Mouse (Mus musculus) cerebellum, adult 18-20 months (tissue): Measurements from ENCODE around the gene Fam169b.
"Not testable (repeated sequence)": the region's sequence is repeated elsewhere in the genome, so short reads cannot be mapped to it uniquely, and the experiment has no call there.

ENCODE experiments used
- DNase-seq, 2 experiments: peaks; one replicate each; pipeline ENCODE4 v3.0.0; 2021

Gene Fam169b

DNA sequence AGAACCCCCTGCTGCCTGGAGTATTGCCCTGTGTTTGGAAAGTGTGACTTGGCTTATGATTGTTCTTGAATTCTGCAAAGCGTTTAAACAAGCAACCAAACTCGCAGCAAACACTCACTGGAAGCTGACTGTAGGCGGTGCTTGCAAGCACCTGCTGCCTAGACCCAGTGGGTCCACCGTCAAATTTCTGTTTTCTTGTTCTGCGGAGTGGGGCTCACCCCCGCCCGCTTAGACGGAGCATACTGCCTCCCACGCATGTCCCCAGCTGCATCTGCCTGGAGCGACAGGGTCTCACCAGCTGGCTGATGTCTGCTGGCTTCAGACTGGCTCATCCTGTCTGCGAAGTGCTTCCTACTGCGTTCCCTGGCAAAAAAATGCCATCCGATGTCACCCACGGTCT lies 9.1 kb upstream of the Fam169b start:
- DNase-seq: peak in 1 of 2 experiments; percentile 4

GRCm38 (mm10) chr7:68265391-68265790 lies 8.2 kb upstream of the Fam169b start:
- no peak for DNase-seq

DNA sequence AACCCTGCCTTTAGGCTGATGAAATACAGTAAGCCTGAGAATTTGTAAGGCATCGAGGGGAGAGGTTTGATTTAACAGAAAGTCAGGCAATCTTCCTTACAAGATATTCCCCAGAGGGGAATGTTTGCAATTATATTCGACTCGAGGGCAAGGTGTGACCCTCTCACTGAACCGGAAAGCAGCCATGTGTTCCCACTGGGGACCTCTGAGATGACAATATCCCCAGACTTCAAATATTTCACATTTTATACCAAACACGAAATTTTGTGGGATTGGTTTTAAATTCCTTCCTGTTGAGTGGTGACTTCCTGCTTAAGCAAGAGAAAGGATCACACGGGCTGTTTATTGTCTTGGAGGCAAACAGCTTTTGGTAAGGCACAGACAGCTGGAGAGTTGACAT lies 6.9 kb upstream of the Fam169b start:
- DNase-seq: no peak

DNA sequence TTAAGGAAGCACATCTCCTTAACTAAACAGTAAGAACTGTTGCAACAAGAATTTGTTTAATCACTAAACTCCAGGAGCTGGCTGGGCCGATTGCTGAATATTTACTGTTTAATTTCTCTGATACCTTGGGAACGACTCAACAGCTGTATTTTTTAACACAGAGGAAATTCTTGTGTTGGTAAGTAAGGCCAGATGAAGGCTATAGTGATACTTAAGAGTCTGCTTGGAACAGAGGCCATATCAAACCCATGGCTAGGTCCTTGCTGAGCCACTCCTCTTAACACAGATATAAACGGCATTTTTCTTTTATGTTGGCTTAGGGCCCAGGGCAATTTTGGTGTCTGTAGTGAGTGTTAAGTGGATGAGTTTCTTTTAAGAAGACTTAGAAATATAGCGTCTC lies 3.1 kb upstream of the Fam169b start:
- DNase-seq: no peak

GRCm38 (mm10) chr7:68271816-68272215 lies 1.8 kb upstream of the Fam169b start:
- no peak for DNase-seq

DNA sequence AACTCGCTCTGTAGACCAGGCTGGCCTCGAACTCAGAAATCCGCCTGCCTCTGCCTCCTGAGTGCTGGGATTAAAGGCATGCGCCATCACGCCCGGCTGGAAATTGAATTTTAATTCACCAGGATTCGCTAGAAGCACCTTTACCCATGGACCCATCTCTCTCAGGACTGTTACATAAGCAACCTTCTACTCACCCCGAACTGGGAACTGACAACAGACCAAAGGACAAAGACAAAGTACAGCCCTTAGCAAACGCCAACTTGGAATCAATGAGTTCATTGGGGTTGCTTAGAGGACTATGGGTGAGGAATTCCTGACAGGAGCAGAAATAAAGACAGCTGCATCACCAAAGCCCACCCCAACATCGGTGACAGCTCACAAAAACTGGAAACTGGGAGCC lies 1.0 kb upstream of the Fam169b start:
- DNase-seq: no peak

DNA sequence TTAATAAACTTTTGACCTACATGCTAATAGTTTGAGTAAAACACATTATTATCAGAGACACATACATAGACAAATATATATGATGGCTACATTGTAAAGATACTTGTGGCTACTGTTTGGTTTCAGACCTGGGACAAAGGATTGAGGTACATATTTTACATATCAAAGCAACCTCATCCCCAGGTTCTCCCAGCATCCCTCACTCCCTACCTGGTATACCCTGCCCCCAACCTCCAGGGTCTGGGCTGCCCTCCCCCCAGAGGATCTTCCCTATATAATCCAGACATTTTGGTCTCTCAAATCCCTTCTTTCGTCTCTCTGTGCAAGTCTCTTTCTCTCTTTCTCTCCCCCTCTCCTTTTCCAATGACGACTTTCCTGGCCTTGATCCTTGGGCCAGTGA lies 579 bp downstream of the Fam169b start:
- DNase-seq: no peak

GRCm38 (mm10) chr7:68274951-68275350 lies 1.3 kb downstream of the Fam169b start:
- DNase-seq: no peak

DNA sequence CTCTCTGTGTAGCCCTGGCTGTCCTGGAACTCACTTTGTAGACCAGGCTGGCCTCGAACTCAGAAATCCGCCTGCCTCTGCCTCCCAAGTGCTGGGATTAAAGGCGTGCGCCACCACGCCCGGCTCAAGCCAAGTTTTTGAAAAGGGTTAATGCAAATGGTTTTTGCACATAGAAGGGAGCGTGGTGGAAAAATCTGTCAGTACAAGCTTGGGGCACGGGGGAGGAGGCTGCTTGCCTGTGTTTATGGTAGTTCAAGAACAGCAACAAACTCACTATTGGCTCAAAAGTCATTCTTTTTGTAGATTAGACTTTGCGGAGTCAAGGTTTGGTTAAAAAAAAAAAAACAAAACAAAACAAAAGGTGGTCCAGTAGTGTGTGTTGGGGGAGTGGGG lies 1.8 kb downstream of the Fam169b start:
- DNase-seq: not testable (repeated sequence)

GRCm38 (mm10) chr7:68275838-68276731 lies 2.4 kb downstream of the Fam169b start:
- DNase-seq: no peak

DNA sequence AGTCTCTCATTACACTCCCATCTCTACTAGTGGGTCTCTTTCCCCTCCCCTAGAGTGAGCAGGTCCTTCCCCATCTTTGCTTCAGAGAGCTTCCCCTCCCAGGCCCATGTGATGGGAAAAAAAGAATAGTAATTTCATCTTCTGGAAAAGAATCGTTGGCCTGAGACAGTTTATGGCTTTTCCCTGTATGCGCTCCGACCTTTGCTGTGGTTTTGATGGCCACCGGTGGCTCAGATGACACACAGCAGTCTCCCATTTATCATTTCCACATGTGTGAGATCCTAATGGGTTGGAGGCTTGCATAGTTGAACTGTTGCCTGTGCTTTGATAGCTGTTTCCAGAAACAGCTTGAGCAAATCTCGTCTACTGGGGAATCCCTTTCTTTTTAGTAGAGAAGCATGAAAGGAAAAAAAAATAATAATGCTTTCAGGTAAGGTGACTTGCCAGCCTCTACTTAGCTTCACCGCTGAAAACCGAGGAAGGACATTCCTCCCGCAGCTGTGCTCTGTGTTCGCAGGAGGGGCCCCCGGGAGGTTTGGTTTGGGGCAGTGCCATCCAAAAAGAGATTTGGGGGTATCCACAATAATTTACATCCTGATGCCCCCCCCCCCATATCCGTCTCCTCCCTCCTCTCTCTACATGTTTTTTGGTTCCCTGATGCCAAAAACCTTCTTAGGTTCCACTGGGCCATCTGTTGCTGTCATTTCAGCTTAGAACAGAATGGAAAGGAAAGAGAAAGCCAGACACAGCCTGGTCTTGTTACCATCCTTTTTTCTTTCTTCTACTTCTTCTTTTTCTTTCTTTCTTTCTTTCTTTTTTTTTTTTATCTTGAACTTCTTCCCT lies 3.6 kb downstream of the Fam169b start:
- no peak for DNase-seq

DNA sequence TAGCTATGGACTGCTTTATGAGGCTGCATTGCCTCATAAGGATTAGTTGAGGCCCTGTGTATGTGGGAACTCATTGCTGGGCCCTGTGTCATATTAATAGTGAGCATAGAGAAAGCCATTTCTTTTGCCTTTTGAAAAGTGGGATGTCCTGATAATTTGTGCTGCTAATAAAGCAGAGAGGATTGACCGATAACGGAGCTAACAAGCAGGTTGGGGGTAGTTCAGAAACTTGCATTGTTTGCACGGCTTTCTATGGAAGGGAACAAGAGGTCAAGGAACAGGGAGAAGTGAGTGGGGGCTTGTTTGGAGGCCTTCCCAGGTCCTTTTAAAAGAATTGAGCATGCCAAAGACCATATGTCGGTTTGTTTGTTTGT lies 4.2 kb downstream of the Fam169b start:
- DNase-seq: no peak

- DNase-seq: no peak
These were observed 4.7 kb downstream of the Fam169b start for GRCm38 (mm10) chr7:68278385-68278784.

DNA sequence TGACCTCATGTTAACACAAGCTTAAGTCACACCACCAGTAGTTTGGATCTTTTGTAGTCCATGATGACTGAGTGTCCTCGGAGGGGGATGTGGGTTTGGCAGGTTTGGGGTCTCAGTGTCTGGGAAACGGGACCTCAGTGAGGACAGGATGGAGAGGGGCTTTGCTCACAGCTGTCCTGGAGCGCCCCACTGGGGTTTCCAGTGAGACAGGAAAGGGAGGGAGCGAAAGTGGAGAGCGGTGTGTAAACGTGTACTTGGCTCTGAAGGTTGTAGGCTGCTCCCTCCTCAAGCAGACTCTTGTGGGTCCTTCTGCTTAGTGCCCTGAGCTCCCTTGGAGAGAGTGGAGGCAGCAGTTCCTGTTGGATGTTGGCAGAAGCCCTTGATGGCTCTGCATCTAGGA lies 5.3 kb downstream of the Fam169b start:
- no peak for DNase-seq

- DNase-seq: no peak
These were observed 5.8 kb downstream of the Fam169b start for GRCm38 (mm10) chr7:68279481-68279880.

DNA sequence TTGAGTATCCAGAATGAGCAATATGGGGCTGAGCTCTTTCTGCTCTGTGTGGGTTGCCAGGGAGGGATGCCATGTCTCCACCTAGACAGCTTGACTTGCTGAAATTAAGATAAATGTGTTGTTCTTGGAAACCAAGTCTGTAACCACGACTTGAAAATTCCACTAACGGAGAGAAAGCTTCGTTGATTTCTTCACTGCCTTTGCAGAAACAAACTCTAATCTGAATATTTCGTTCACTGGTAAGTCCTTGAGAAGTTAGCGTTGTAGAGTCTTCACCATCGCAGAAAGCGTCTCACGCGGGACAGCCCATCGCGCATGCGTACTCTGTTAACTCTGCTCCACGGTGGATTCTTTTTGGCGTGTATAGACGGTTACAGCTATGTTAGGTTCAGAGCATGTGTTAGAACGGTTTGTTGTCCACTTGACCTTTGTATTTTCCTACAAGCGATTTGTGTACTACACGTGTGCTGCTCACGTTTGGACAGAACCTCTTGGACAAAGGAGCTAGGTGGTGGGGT lies 6.8 kb downstream of the Fam169b start:
- no peak for DNase-seq

DNA sequence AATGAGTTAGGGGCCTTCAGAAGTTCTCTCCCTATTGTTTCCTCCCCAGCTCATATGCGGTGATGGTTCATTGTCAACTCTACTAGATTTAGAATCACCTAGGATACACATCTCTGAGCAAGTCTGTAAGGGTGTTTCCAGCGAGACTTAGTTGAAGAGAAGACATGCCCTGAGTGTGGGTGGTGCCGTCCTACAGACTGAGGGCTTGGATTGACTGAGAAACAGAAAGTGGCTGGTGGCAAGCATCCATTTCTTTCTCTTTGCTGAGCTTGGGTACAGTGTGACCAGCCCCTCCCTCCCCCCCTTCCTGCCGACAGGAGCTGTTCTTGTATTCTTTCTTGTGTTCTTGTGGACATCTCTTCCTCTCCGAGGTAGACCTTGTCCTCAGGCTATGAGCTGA lies 7.7 kb downstream of the Fam169b start:
- no peak for DNase-seq

DNA sequence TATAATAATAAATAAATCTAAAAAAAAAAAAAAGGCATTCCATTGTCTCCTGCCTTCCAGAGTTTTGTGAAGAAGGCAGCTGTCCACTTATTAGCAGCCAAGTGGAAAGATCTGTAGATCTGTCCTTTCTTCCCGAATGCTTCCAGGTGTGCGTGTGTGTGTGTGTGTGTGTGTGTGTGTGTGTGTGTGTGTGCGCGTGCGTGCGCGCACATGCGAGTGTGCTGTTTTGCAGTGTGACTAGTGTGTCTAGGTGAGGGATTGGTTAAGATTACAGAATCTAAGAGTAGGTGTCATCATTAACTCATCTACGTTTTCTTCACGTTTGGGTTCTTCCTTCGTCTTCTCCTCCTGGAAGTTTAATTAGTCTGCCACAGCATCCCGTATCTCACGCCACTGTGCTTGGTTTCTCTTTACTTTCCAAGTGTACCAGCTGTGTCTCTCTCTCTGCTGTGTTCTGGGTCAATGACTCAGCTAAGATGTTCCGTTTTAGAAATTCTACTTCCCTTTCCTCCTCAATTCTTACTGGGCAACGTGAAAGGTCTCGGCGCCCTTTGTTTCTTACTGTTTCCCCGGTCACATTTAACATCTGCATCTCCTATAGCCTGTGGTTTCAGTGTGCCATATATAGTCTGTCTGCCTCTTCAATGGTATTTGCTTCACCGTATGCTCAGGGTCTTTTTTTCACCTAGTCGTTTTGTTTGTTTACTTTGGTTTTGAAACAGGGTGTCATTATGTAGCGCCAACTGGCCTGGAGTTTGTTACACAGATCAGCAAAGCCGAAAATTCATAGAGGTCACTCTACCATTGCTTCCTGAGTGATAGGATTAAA lies 8.9 kb downstream of the Fam169b start:
- DNase-seq: no peak

GRCm38 (mm10) chr7:68283133-68283520 lies 9.5 kb downstream of the Fam169b start:
- DNase-seq: not testable (repeated sequence)

- DNase-seq: no peak
These were observed 10.1 kb downstream of the Fam169b start for GRCm38 (mm10) chr7:68283776-68284175.

GRCm38 (mm10) chr7:68285851-68286298 lies 12.2 kb downstream of the Fam169b start:
- DNase-seq: no peak

DNA sequence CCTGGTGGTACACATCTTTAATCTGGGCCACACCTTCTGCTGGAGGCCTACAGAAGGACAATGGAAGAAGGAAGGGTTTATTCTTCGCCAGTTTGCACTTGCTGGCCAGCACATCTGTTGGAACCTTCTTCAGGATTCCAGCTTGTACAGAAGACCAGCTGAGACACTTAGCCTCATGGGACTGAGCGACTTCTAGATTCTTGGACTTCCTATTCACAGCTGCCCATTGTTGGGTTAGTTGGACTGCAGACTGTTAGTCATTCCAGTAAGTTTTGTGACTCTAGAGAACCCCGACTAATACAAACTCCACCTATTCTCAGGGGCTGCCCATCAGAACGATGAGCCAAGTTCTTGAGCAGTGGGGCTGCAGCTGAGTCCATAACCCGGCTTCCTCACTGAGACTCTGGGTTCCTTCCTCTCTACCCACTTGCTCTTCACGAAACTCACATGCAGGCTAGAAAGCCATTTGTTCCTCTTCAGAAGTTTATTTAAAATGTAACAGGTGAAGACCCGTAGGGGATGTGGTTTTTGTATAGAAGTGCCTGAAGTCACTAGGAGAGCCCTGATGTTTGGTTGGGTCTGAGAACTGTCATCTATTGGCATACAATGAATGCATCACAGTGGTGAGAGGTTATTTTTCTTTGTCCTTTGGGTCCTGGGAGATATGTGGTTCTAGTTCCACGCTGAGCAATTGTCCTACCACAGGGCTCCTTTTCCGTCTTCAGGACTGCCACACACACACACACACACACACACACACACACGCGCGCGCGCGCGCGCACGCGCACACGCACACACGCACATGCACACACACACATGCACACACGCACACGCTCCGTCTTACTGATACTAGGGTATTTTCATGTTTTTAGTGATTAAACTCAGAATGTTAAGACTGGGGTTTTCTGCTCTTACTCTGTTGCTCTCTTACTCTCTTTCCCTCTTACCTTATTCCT lies 13.2 kb downstream of the Fam169b start:
- no peak for DNase-seq
